Mouse (Mus musculus): ENCODE data around the gene Prss27.
A peak's percentile ranks its signal among the peaks of the same experiment; 100 is the strongest.

Gene Prss27

DNA sequence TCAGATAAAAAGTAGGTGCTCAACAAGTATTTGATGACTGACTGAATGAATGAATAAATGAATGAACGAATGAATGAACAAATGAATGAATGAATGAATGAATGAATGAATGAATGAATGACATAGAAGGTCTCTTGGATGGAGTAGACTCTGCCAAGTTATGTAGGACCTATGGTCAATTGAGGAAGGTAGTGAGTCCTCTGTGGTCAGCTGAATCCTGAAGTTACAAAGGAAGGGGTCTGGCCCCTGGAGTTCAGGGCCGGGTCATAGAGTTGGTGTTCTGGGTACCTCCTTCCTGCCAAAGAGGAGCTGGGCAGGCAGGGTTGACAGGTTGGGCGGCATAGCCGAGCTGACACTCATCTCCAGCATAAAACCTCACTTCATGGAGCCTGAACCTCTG, at the start of gene Prss27:
Gene Prss27, plus strand, starts transcription at position 301 of the 400 bp plus-strand sequence.
- DNase-seq (ENCODE audit: low spot score in 2 of 2), result no peak

DNA sequence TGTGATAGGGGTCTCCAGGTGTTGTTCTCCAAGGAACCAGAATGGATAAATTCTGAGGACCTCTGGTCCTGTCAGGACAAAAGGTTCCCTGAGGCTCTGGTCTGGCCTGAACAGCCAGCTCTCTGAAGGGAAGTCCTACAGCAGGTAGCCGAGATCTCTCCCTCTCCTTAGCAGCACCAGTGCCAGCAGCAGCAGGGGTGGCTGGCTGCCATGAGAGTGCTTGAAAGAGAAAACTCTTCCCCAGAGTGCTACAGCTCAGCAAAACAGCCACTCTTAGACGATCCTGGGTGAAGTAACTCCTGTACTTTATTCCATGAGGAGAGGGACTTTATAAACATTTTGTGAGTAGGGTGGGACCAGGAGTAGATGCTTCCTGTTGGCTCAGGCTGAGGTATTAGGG, 48.1 kb upstream of the Prss27 start:
- no peak for DNase-seq (ENCODE audit: low spot score in 2 of 2)

DNA sequence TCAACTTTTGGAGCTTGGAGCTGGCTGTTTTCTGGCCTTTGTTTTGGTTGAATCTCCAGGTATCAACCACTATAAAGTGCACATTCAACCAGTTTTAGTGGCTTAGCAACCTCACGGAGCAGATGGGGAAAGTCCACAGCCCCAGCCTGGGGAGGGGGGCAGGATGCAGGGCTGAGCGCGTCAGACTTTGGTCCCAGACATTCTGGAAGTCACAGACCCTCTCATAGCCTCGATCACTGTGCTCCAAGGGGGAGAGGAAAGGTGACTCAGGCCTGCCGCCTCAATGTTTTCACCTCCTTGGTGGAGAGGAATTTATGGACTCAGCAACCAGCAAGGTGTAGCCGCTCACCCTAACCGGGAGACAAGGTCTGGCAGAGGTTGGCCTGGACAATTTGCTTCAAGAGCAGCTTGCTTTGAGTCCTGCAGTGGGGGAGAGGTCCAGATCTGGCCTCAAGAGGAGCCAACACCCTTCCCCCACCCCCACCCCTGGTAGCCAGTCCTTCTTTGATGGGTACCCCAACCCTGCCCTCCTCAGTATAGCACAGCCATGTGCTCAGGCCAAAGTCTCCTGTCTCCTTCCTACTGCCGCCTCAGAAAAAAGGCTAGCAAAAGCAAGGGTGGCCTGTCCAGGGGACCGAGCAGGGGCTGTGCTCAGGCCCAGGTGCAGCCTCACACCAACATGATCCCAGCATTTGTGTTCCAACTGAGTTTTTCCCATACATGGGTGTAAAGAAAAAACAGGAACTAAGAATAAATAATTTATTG, 45.0 kb upstream of the Prss27 start:
- DNase-seq (ENCODE audit: low spot score in 2 of 2), result no peak

DNA sequence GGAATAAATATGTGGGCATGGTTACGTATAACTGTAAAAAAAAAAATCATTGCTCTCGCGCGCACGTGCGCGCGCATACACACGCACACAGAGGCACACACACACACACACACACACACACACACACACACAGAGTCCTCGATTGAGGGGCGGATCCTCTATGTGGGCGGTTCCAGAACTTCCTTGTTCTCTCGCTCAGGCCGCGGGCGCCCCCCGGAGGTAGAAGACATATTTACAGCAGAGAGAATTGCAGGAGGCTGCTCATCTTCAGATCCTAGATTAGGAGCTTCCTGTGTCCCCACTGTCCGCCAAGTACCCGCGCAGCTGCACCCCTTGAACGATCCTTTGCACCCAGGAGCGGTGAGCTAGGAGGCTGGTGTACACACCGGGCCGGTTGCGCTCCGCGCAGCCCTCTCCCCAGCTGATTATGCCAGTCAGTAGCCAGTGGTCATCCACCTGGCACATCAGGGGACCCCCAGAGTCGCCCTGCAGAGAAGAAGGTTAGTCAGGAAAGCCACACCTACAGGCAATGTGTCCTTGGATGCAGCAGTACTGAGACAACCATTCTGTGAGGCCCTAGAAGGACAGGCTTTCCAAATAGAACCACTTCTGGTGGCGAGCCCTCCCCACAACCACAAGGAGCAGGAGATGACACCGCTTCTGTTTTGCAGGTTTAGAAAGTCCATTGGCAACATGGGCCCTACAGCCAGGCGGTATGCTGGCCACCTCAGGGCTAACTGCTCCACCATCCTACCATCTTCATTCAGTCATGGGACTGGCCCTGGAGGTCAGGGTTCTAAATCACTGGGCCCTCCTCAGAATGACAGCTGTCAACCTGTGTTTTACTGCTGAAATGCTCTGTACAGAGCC, 44.1 kb upstream of the Prss27 start:
- peak; percentile 94 to 98 for DNase-seq (ENCODE audit: low spot score in 2 of 2)

DNA sequence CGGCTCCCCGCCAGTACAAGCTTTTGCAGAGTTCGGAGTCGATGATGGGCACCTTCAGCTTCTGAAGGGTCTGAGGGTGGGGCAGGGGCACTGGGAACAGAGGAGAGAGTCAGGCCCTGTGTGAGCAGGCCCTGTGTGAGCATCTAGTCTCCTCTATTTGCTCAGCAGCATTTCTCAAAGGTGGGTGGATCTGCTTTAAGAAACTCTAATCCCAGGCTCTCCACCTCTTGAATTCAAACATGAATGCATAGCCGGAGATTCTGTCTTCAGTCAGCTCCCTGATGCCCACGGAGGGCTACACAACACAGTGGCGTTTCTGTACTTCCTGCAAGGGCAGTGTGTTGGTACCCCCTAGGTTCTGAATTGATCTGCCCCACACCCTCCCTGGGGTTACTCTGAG, 43.3 kb upstream of the Prss27 start:
- no peak for DNase-seq (ENCODE audit: low spot score in 2 of 2)

DNA sequence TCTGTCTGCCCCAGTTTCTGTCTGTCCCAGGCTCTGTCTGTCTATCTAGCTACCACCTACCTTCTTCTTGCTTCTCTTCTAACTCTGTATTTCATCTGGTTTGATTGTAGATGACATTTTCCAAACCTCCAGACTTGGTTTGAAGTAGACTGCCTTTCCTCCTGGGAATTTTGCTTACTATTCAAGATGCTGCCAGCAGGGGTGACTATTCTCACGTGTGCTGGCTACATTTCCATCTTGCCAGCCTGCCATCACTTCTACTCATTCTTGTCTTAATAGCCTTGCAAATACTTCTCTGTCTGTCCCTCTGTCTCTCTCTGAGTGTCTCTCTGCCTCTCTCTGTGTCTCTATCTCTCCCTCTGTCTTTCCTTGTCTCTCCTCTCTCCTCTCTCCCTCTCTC, 42.5 kb upstream of the Prss27 start:
- no peak for DNase-seq (ENCODE audit: low spot score in 2 of 2)

DNA sequence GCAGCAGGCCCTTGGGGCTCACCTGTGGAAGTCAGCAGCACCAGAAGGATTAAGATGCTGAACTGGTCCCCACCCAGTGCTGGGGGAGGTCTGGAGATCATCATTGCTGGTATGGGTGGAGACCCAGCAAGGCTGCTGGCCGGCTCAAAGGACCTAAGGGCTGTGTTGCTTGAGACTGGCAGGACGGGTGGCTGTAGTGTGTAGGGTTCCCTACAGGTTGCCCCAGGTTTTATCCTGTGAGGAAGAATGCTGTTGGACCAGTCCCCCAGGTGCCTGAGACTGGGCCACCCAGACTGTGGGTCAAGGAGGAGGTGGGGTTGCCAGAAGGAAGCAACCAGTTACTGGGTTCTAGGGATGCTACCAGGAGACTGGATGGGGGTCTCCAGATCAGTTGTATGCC, 40.0 kb upstream of the Prss27 start, which contains the start of gene Prss22:
Gene Prss22, minus strand, starts transcription at position 200 of the 400 bp plus-strand sequence.
- DNase-seq (ENCODE audit: low spot score in 2 of 2), result no peak

DNA sequence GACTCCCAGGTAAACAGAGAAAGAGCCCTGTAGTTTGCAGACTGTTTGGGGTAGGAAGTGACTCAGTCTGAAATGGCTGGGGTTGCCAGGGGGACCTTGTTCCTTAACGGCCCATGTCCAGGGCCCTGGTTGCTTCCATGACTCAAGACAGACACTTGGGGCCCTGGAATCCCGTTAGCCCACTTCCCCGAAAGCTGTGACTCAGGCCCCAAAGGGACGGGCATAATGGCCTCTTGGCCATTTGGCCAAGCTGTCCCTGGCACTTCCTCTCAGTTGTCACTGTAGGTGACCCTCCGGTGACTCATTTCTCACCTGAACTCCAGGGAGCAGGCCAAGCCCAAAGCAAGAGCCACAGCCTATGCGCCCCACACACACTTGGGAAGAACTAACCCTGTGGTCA, 39.6 kb upstream of the Prss27 start:
- DNase-seq (ENCODE audit: low spot score in 2 of 2), result no peak

DNA sequence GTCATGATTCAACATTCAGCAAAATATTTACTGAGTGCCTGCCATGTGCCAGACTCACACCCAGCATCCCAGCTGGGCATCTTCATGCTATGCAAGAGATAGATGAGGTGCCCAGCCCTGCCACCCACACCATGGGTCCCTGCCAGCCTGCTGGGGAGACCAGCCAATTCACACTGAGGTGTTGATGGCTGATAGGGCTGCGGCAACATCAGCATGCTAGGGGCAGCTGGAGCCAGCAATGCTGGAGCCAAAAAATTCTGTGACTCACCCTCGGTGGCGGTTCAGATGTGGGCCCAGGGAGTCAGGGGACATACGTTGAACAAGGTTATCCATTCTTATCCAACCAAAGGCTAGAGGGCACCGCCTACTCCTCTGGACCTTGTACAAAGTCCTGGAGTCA, 37.5 kb upstream of the Prss27 start:
- no peak for DNase-seq (ENCODE audit: low spot score in 2 of 2)

DNA sequence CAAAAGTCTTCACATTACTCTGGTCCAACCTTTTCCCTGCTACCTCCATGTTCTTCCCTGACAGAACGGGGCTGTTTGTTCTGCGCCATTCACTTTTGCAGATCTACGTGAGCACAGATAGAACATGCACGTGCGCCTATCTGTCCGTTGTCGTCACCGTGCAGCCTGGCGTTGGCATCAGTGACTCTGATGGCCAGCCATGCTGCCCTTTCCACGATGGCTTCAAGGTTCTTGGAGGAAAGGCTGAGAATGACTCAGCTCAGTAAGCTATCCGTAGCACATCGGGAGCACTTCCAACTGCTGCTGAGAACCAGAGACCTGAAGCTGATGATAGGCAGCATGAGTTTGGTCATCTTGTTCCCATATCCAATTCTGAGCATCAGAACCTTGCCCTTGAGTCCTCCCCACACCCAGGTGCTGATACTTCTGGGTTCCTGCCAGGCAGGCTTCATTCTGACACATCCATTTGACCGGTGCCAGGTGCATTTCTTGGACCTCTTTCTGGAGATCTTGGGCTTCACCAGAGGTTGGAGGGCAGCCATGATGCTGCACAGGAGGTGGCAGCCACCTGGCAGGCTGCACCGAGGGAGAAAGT, 33.8 kb upstream of the Prss27 start:
- DNase-seq (ENCODE audit: low spot score in 2 of 2), result no peak

DNA sequence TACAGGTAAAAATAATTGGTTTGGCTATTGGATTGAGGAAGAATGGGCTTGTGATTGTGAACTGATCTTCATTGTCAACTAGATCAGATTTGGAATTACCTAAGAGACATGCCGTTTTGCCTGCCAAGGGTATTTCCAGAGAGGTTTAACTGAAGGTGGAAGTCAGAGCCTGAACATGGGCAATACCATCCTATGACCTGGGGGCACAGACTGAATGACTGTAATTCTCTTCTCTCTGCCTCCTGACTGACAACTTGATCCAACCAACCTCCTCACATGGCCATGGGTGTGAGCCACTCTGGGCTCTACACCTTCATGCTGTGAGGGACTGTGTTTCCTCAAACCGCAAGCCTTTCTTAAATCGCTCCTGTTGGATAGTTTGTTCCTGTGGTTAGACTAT, 32.9 kb upstream of the Prss27 start:
- no peak for DNase-seq (ENCODE audit: low spot score in 2 of 2)

DNA sequence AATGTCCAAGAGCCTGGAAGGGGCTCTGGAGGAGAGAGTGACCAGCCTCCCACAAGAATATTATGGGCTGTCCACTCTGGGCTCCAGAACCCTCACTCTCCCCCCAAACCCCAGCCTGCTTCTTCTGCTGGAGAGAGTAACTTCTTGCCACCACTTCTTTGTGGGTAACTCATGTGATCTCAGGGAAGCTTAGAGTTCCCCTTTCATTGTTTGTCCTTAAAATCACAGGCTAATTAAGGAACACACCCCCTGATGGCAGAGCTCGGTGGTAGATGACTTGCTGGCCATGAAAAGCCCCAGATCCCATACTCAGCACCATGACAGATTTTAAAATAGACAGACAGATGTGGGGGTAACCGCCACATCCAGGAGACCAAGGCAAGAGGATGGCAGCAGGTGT, 31.0 kb upstream of the Prss27 start:
- DNase-seq (ENCODE audit: low spot score in 2 of 2), result no peak

DNA sequence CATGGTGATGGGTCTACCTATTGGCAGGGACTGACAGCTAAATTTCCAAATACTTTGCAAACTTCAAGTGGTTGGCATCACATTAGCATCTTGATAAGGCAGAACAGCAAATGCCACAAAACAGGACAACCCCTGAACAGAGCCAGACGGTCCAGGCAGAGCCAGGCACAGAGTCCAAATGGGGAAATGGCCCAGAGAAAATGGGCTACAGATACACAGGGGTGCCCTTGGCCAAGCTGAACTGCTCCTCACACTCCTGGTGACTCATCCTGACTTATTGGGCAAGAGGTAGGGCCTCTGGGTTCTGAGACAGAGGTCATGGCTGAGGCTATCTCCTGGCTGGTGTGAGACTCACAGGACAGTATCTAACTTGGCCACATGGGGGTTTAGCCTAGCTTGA, 30.6 kb upstream of the Prss27 start:
- no peak for DNase-seq (ENCODE audit: low spot score in 2 of 2)

DNA sequence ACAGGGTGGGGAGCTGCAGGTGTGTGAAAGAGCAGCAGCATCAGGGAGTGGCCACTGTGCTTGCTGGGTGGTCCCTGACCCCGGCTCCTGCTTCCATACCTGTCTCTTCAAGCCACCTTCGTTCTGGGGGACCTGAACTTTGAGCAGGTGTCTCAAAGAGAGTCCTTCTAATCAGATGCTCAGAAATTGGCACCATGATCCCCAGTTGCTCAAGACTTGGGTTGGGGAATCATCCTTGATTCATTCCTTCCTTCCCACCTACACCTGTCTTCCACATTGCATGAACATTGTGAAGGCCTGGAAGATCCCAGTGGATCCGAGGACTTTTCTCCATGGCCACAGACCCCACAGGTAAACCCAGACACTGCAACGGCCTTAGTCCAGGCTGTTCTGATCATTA, 29.8 kb upstream of the Prss27 start:
- no peak for DNase-seq (ENCODE audit: low spot score in 2 of 2)

DNA sequence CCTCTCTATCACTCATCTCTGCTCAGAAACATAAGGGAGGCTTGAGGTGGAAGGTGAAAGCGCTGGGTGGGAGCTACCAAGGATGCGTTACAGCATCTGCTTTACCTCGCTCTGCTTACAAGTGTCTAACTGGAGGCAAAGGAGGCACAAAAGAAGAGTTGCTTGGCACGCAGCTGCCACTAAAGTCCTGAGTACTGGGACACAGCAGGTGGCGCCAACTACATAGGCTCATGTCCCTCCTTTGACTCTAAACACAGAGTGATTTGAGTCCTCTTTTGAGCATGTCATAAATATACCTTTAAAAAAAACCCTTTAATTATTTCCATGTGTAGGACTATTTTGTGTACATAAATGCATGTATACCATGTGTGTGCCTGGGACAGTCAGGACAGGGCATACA, 28.3 kb upstream of the Prss27 start:
- no peak for DNase-seq (ENCODE audit: low spot score in 2 of 2)

DNA sequence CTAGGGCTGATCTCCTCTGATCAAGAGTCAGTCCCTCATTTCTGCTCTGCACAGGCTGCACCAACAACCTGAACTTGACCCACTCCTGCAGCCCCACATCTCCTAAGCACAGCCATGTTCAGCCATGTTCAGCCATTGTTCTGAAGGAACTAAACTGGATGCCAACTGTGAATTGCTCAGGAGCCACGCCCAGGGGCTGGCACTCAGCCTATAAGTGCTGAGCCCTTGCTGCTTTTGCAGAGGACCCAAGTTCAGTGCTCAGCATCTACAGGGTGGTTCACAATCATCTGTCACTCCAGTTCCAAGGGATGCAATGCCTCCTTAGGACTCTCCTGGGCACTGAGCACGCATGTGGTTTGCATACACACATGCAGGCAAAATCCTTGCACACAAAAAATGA, 25.0 kb upstream of the Prss27 start:
- DNase-seq (ENCODE audit: low spot score in 2 of 2), result no peak

DNA sequence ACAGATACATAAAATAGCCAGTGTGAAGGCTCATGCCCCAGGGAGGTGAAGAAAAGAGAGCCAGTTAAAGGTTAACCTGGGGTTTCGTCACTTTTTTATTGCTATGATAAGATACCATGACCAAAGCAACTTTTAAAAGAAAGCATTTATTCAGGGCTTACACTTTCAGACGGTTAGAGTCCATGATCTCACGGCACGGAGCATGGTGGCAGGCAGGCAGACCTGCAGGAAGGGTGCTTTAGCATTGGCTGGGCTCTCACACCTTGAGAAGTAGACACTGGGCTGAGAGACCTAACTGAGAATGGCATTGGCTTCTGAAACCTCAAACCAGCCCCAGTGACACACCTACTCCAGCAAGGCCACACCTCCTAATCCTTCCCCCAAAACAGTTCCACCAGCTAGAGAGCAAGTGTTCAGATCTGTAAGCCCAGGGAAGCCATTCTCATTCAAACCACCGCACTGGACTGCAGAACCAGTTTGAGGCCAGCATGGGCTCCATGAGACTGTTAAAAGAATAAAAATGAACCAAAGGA, 23.4 kb upstream of the Prss27 start:
- DNase-seq (ENCODE audit: low spot score in 2 of 2), result no peak

DNA sequence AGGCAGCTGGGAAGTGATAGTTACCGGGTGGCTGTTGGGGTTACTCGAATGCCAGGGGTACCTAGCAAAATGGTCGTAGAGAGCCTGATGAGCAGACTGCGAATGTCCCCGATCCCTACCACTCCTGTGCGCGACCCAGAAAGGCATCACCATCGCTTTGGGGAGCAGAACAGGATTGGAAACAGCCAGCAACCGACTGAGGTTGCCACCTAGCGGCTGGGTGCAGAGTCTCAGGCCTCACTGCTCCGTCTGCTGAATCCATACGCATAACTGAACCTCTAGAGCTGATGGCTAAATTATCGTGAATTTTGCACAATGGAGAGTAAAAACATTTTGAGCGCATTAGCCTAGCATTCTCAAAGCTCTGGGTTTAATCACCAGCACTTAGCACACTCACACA, 22.2 kb upstream of the Prss27 start:
- peak in 1 of 2 experiments; percentile 13 for DNase-seq (ENCODE audit: low spot score in 2 of 2)

DNA sequence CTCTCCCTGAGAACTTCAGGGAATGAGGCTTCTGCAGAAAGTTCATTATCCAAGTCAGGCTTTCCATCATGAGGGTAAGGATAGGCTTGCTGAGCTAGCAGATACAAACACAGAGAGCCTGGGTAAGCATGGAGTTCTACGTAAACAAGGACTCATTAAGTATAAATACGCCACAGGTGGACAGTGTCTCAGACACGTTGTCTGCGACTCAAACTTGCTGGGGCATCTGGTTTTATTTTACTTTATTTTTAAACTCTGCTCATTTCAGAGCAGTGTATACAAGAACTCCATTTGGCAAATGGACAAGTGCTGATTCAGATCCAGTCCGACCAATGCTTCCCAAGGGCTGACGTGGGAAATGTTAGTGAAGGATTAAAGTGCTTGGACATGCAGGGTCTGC, 17.2 kb upstream of the Prss27 start:
- no peak for DNase-seq (ENCODE audit: low spot score in 2 of 2)

DNA sequence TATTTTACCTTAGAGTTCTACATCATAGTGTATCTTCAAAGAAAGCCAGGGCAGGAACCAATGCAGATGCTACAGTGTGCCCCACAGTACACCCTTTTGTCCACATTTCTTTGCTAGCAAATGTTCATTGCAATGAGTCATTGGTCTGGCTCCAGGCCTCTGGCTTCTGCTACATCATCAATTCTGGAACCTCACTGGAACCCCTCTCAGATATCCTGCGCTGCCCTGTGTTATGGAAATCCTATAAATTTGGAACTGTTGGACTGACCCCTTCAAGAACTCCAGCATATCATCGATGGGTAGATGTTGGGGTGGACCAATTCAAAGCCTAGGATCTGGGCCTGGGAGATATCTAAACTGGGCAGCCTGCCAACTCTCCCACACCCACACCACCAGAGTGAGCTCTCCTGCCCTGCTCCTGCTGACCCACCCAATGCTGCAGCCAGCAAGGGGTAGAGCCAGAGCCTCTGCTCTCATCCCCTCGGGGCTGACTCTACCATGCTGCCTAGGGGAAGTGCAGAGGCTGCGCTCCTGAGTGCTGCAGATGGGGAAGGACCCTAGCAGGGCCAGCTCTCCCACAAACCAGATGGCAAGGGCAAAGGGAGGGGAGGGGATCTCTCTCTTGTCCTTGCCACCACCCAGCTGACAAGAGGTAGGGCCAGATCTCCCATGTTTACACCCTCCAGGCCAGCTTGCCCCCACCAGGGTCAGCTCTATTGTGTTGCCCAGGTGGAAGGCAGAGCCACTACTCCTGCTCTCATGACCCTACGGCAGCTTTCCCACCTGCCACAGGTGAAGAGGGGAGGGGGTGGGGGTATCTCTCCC, 16.4 kb upstream of the Prss27 start:
- no peak for DNase-seq (ENCODE audit: low spot score in 2 of 2)

DNA sequence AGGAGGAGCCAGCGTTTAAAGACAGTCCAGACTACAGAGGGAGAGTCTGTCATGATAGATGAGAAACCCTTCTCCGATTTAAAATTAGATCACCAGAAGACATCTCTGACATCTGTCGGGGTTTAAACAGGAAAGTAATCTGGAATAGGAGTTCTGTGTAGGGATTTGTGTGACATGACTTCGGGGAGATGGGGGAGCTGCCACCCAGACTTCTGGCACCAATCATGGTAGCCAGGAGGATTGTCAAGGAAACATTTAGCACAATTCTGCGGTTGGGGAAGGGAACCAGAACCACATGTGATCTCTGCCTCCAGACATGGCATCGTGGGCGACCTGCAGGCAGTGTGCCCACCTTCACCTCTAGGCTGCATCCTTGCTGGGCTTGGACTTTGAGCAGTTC, 8.5 kb upstream of the Prss27 start:
- DNase-seq (ENCODE audit: low spot score in 2 of 2), result no peak

DNA sequence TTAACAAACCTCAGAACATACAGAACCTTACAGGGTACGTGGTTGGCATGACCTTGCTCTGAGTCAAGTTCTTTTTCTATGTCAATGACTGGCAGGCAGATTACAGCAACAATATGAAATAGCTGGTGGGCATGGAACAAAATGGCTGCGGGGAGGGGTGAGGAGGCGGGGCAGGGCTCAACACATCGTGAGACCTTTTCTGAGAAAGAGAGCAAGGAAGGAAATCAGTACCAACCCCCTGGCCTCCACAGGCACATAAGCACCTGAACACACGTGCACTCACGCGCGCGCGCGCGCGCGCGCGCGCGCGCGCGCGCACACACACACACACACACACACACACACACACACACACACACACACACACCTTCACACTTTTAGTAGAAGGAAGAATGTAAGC, 7.4 kb upstream of the Prss27 start:
- no peak for DNase-seq (ENCODE audit: low spot score in 2 of 2)
